Mouse (Mus musculus) left cerebral cortex, adult 2 months (tissue): ENCODE measurements around the gene Krtap29-1. TPM values are rescaled to one million over a fixed set of nuclear protein-coding genes. Genes with fewer than 3 reads are reported as not detected.
A peak's percentile ranks its signal among the peaks of the same experiment; 100 is the strongest.

Experiments used
- DNase-seq, 2 experiments: peaks; one replicate each; pipeline ENCODE4 v3.0.0; 2021 to 2022; ENCODE audit warnings: low spot score in 2 of 2, mixed read lengths in 1 of 2; ENCODE audit errors: extremely low spot score in 1 of 2
- H3K27ac ChIP-seq: fragments of 200-600 bp; 2 replicates; pipeline ENCODE4 v1.8.1; 2022
- H3K4me3 ChIP-seq: fragments of 200-600 bp; 2 replicates; pipeline ENCODE4 v1.8.1; 2022
- CTCF ChIP-seq: fragments of 200-600 bp; IDR thresholded peaks from 2 replicates; pipeline ENCODE4 v1.8.1; 2022; ENCODE audit warnings: antibody characterized with exemption, mild to moderate bottlenecking, moderate library complexity
- intact Hi-C: fragments of 180-260 bp; cut with DNase I; formaldehyde crosslinking; loops from one replicate; pipeline ENCODE4 v1.15.1; 2025
- total RNA-seq, 2 experiments: library from RNA; stranded (reverse); gene quantifications; 2 replicates each; pipeline ENCODE4 v1.2.3; 2021

Krtap29-1 gene
- total RNA-seq, 2 experiments from 2014 or later = not detected

DNA sequence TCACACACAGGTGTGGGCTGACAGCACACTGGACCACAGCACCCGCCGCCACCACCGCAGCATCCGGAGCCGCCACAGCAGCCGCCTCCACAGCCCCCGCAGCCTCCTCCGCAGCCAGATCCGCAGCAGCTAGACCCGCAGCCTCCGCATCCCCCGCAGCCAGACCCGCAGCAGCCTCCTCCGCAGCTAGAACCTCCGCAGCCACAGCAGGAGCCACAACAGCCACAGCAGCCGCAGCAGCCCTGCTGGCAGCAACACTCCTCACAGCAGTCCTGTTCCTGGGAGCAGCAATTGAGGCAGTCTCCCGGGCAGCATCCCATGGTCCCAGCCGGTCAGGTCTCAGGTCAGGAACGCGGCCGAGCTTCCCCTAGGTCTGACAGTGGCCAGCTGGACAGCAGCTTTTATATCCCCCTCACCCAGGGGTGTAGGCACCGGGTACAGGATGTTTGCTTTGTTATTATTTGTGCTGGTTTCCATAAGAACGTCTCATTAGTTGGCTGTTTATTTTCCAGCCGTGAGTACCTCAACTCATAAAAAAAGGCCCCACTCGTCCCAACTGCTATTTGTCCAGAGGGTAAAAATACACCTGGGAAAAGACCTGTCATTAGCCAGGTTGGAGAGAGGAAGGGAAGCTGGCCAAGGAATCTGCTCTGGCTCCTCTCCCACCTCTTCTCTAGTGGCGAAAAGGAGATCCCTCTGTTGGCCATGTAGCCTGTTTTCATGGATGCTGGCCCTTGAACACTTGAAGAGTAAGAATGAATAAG is 14.9 kb upstream of the Krtap29-1 start, which contains the start of gene Krtap17-1:
Gene Krtap17-1, minus strand, starts transcription at position 375 of the 764 bp plus-strand sequence.
- DNase-seq = no peak
- intact Hi-C loops = no loop called here
- TF ChIP-seq CTCF = no peak
- H3K27ac ChIP-seq = no peak within 1 kb of the TSS
- no peak within 1 kb of the TSS for H3K4me3 ChIP-seq

- DNase-seq = no peak
- H3K27ac ChIP-seq = no peak overlapping the region
- H3K4me3 ChIP-seq = no peak overlapping the region
- intact Hi-C loops = no loop called here
- TF ChIP-seq CTCF = no peak
Observed at GRCm38 (mm10) chr11:99990571-99990970, 11.7 kb upstream of the Krtap29-1 start.

GRCm38 (mm10) chr11:99989881-99990405 is 11.1 kb upstream of the Krtap29-1 start:
- H3K4me3 ChIP-seq = no peak overlapping the region
- no peak for TF ChIP-seq CTCF
- intact Hi-C loops = no loop called here
- no peak overlapping the region for H3K27ac ChIP-seq
- no peak for DNase-seq

- intact Hi-C loops = no loop called here
- no peak for DNase-seq
- H3K27ac ChIP-seq = no peak overlapping the region
- H3K4me3 ChIP-seq = no peak overlapping the region
- no peak for TF ChIP-seq CTCF
Observed at GRCm38 (mm10) chr11:99988530-99988929, 9.7 kb upstream of the Krtap29-1 start.

DNA sequence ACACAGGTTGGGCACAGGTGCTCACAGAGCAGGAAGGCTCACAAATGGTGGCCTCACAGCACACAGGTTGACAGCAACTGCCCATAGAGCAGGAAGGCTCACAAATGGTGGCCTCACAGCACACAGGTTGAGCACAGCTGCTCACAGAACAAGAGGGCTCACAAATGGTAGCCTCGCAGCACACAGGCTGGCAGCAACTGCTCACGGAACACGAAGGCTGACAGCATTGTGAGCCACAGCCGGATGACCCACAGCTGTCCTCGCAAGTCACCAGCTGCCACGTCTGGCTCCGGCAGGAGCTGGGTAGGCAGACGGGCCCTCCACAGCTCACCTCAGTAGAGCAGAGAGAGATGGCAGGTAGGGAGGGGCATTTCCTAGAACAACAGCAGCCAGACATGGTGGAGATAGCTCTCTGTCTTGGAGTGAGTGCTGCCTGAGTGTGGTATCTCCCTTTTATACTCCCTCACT is 7.4 kb upstream of the Krtap29-1 start, which contains the start of gene Krtap16-1:
Gene Krtap16-1, minus strand, starts transcription at position 418 of the 468 bp plus-strand sequence.
- intact Hi-C loops = no loop called here
- DNase-seq = no peak
- Histone ChIP-seq H3K27ac (no peak within 1 kb of the TSS), H3K4me3 (no peak within 1 kb of the TSS)
- no peak for TF ChIP-seq CTCF

DNA sequence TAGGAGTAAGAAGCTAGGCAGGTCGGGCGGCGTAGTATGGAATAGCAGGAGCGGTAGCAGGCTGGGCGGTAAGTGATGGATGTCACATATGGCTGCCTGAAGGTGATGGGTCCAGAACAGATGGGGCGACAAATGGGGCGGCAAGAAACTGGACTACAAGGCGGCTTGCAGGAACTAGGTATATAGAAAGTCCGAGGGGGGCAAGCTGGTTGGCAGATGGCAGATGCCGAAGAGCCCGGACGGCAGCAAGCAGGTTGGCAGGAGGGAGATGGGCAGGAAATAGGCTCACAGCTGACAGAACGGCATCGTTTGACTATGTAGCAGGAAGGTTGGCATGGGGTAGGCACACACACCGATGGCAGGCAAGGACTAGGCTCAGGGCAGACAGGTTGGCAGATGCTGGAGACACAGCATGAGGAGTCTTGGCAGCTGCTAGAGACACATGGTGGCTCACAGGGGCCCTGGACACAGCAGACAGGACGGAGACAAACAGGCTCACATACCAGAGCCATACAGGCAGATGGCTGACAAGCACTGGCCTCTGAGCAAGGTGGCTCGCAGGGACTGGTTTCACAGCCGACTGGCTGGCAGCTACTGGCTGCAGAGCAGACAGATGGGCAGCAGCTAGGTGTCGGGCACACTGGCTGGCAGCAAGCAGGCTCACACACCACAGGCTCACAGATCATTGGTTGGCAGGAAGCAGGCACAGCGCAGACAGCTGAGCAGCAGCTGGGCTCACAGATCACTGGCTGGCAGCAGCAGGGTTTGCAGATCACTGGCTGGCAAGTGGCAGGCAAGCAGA is 6.6 kb upstream of the Krtap29-1 start:
- H3K4me3 ChIP-seq = no peak overlapping the region
- intact Hi-C loops = no loop called here
- no peak overlapping the region for H3K27ac ChIP-seq
- no peak for TF ChIP-seq CTCF
- DNase-seq = peak; percentile 24 to 31

GRCm38 (mm10) chr11:99983442-99983841 is 4.6 kb upstream of the Krtap29-1 start:
- no peak for TF ChIP-seq CTCF
- no peak overlapping the region for H3K4me3 ChIP-seq
- DNase-seq = no peak
- H3K27ac ChIP-seq = no peak overlapping the region
- intact Hi-C loops = no loop called here

DNA sequence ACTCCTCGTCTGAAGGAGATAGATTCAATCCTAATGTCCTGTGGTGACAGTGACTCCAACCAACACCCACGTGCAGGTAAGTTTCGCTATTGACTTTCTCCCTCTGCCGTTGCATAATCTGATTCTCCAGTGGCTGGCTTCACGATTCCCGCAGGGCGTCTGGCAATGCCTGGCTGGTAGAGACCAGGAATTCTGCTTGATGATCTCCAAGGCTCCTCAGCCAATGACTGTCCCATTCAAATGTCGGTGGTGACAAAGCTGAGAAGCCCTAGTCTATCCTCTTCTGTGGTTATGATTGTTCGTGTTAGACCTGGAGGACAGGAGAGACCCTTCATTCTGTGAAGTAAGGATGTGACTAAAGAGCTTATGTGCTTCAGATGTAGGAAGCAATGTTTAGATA is 3.9 kb upstream of the Krtap29-1 start:
- TF ChIP-seq CTCF = no peak
- intact Hi-C loops = no loop called here
- Histone ChIP-seq H3K4me3 (no peak overlapping the region), H3K27ac (no peak overlapping the region)
- DNase-seq = no peak

DNA sequence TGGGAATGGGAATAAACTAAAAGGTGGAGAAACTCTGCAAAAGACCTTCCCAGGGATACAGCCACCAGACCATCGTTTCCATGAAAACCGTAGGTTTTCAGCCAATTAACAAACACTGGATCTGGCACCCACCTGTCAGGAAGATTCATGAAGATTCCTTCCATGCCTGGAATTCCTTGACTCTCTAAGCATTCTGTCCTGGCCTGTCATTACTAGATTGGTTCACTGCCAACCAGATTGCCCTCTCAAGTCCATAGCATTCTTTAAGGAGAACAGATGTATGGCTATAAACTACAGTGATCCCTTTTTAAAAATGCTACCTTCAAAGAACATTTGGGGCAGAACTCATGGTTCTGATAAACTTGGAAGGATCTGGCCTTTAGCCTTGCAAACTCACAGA is 12.9 kb downstream of the Krtap29-1 start:
- DNase-seq = no peak
- Histone ChIP-seq H3K4me3 (no peak overlapping the region), H3K27ac (no peak overlapping the region)
- intact Hi-C loops = no loop called here
- TF ChIP-seq CTCF = no peak

GRCm38 (mm10) chr11:99964213-99964612 is 14.6 kb downstream of the Krtap29-1 start:
- no peak overlapping the region for H3K27ac ChIP-seq
- H3K4me3 ChIP-seq = no peak overlapping the region
- TF ChIP-seq CTCF = no peak; the same call in 1 of the 2 replicates
- DNase-seq = no peak
- intact Hi-C loops = no loop called here

DNA sequence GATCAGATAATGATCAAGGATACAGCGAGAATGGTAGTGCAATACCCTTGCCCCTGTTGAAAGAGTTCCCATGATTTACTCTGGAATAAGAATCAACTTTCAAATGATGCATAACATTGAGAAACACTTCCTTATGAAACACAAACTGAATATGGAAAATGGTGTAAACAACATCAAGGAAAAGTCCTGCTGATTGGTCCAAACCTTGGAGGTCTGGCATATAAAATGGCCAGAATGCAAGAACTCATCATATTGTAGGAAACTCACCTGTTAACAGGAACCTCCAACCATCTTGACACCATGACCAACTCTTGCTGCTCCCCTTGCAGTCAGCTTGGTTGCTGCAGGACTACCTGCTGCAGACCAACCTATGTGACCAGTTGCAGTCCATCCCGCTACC is 30.7 kb downstream of the Krtap29-1 start, which contains the start of gene Krtap9-5:
Gene Krtap9-5, plus strand, starts transcription at position 301 of the 400 bp plus-strand sequence.
- Histone ChIP-seq H3K27ac (no peak within 1 kb of the TSS), H3K4me3 (no peak within 1 kb of the TSS)
- intact Hi-C loops = no loop called here
- no peak for DNase-seq
- TF ChIP-seq CTCF = no peak

DNA sequence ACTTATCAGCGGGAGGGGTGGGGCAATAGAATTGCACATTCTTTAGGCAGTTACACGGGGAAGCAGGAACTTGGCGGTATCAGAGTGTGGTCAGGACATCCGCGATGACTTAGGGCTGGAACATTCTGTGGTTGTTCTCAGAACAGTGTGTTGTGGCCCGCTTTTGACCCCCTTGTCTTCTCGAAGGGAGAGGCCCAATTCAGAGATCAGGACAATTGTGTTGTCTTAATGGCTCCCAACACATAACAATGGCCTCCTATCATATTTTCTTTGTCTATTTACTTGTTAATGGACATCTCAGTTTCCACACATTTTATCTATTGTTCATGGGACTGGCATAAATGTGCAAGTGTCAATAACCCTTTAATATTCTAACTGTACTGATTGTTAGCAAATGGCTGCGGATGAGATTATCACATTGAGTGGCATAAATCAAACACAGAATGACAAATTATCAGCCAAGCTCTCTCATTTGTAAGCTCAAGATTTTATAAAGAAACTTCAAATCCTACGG is 41.0 kb downstream of the Krtap29-1 start:
- intact Hi-C loops = no loop called here
- Histone ChIP-seq H3K4me3 (no peak overlapping the region), H3K27ac (no peak overlapping the region)
- DNase-seq = no peak
- no peak for TF ChIP-seq CTCF
